Mouse (Mus musculus) megakaryocyte, embryonic 14.5 days (primary cell): Measurements from ENCODE around the gene Ppp6r3.

ENCODE experiments used
- FLI1 ChIP-seq: IDR thresholded peaks from 2 replicates; pipeline ENCODE4 v1.6.1; 2012; ENCODE audit warnings: low read length, inconsistent platforms, mixed read lengths
- GATA1 ChIP-seq: IDR thresholded peaks from 3 replicates; pipeline ENCODE4 v1.6.1; 2012; ENCODE audit warnings: mixed read lengths, low read length, inconsistent platforms, borderline replicate concordance

DNA sequence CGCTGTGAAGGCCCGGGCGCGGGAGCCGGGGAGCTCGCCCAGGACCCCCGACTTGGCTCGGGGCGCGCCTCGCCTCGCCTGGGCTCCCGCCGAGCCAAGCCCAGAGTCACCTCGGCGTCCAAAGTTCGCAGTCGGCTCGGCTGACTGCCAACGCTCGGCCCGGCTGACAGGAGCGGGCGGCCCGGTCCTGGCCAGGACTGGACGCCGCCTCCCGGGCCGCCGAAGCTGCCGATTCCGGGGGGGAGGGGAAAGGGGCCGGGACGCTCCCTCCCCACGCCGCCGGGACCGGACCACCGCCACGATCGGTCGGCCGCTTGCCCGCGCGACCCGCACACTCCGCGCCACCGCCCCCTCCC lies 295 bp downstream of the Ppp6r3 start:
- no peak for TF ChIP-seq GATA1
- TF ChIP-seq FLI1, result no peak
